Mouse (Mus musculus) ovary, postnatal 36 days (tissue): Measurements from ENCODE around the gene Atp6v1a.
A peak's percentile ranks its signal among the peaks of the same experiment; 100 is the strongest.

ENCODE experiments used
- DNase-seq: peaks from one replicate; pipeline ENCODE4 v3.0.0; 2022; ENCODE audit warnings: low spot score, mixed read lengths

The Atp6v1a gene

DNA sequence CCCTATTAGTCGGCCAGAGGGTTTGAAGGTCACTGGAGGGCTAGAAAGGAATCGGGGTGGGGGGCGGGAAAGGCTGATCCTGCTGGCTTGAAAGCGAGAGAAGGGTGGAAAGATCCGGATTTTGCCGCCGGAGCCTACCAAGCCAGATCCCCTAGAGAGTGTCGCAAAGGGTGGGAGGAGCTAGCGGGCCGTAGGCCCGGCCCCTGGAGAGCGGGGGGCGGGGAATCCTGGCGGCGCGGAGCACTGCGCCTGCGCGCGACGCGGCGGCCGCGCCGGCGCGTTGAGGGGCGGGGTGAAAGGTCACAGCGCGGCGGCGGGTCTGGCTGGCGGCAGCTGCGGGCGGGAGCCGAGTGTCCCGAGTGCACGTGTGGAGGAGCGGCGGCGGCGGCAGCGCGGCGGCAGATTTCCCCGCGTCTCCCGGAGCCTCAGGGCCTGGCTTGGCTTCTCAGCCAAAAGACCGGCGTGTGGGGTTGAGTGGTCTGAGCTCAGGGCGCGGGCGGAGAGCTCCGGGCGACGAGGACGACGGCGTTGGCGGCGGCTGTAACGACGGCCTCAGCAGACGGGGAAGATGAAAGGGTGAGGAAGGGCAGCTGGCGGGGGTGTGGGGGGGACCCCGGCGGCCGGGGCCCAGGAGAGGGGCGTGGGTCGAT is at the start of gene Atp6v1a, which contains the start of gene Naa50:
Gene Atp6v1a, minus strand, starts transcription at position 170 of the 650 bp plus-strand sequence.
Gene Naa50, plus strand, starts transcription at position 295 of the 650 bp plus-strand sequence.
- DNase-seq: peak; percentile 96

DNA sequence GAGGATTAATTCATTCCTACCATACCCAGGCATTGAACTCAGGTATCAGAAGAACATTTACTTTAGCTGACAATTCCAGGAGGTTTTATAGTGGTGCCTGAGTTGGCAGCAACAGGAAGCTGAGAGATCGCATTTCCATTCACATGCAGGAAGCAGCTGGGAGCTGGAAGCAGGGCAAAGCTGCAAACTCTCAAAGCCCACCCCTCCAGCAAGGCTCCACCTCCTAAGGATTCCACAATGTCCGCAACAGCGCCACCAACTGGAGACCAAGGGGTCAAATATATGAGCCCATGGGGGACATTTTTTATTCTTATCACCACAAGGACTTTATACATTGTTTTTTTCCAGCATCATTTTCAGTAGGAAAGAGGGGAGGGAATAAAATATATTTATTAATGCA is 49.3 kb upstream of the Atp6v1a start:
- DNase-seq: no peak

DNA sequence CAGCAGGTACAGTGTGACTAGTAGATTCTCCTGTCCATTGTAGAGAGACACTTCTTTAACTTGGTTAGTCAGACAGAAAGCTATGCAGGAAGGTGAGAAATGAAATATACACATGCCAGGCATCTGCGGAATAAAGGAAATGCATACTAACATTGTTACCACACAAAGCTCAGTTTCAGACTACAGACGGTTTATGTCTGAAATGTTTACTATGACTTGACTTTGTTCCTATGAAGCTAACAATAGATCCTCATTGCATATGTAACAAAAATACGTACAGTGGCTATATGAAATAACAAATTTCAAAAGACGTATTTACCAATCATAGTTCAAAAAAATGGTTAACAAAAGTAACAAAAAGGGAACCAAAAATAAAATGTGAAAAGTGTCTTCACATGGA is 47.7 kb upstream of the Atp6v1a start:
- no peak for DNase-seq

DNA sequence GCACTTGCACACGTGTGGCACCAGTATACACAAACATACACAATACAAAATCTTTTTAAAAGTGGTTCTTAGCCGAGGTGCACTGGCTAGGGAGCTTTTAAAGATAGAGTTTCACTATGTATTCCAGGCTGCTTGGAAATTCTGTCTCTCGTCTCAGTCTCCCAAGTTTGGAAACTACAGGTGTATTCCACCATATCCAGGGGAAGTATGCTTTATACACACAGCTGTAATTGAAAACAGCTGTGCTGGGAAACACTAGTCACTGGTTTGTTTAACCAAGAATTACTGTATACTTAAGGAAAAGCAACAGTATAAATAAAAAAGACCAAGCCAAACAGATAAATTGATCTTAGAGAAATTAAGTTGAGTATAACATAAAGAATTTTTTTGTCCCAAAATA is 45.3 kb upstream of the Atp6v1a start:
- no peak for DNase-seq

DNA sequence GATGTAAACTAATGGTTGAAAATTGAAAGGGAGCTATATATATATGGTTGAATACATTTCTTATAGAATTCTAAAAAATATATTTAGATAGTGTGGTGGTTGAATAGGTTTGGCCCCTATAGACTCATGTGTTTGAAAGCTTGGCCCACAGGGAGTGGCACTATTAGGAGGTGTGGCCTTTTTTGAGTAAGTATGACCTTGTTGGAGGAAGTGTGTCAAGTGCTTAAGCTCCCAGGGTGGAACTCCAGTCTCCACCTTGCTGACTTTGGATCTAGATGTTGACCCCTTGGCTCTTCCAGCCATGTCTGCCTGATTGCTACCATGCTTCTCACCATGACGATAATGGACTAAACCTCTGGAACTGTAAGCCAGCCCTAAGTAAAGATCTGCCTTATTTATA is 43.1 kb upstream of the Atp6v1a start:
- DNase-seq: no peak

DNA sequence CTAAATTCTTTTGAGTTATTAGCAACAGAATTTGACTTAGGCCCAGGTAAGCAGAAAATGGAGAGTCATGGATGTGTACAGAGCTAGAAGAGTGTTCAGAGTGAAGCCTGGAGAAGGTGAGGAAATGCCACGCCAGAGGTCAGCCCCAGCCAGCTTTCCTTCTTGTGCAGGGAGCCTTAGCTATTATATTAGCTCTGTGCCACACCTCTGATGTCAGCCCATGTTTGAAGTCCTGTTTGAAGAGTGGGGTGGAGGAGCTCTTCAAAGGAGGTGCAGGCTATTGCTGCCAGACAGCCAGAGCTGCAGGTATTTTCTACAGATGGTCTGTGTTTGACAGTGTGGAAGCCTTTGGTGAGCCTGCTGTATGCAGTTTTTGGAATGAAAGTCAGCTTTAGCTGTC is 39.0 kb upstream of the Atp6v1a start:
- DNase-seq: no peak

DNA sequence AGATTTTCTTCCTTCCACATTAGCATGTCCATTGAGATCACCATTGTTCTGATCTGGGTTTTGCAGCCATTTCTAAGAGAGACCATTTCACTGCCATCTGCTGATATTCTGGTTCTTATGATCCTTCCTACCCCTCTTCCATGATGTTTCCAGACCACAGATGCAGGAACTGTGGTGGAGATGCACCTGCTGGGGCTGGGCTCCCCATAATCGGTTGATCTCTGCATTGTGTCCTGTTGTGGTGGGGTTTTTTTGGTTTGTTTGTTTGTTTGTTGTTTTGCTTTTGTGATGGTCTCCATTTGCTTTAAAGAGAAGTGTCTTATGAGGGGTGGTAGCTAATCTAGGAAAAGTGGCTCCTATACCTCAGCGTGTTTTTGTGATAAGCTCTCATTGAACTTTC is 37.0 kb upstream of the Atp6v1a start:
- DNase-seq: no peak

DNA sequence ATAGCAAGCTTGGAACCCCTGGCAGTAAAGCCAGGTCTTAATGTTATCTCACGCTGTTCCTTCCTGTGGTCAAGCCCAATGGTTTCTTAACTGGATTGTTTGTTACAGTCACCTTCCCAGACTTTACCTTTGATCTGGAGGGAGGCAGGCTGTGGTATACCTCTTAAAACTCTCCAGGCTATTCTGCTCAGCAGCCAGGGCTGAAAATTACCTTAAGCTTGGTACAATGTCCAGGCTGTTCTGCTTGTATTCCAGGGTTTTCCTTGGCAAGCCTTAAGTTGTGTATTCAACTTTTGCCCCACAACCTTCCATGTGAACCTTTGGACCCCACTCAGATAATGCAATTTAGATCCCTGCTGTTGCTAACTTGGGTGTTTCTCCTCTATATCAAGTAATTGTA is 35.5 kb upstream of the Atp6v1a start:
- no peak for DNase-seq

DNA sequence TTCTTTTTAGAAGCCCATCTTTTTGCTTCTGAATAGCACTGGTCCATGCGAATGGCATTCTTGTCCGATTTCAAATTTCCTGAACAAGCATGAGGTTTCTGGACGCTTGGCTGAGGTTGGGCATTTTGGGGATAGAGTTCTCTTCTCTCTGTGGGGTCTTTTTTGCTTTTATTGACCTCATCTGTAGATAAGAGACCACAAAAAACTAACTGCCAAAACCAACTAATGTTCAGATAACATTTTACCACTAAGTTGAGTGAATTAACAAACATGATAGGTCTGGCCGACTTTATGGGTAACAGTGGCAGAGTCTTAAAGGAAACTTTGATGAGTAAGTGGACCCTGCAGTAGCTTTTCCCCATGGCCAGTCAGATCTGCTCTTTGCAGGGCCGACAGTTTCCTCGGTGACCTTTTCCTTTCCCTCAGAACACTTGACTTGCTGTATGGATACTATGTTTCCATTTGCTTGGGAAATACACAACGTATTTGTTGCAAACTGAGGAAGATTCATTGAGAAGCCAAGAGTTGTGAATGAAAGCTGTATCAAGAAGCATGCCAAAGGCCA is 34.5 kb upstream of the Atp6v1a start:
- no peak for DNase-seq

DNA sequence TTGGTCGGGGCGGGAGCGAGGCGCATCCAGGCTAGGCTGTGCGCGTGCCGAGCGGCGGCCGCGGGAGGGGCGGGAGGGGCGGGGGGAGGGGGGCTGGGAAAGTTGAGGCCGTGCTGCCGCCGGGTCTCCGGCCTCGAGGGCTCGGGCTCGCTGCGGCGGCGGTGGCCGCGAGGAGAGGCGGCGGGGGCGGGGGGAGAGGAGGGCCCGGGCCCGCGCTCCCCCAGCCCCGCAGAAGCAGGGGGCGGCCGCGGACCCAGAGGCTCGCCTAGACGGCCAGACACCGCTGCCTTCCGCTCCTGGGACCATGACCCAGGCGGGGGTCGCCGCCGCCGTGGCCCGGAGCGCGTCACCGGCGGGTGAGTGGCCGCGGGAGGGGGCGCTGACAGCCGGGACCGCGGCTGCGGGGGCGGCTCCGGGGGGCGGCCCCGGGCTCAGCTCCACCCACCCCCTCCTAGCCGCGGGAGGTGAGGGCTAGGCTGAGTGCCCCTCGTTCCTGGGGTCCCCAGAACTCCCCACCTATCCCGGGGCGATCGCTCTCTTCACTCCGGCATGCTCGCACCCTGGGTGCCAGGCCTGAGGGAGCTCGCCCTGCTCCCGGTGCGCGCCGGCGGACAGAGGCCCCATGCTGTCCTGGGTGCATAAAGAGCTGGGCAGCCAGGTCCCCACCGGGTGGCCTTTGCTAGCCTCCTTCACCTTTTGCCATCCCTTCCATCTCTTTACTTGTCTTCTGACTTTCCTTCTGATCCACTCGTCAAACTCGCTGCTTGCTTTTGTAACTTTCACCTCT is 33.8 kb upstream of the Atp6v1a start, which contains the start of gene Usf3:
Gene Usf3, plus strand, starts transcription at position 92 of the 787 bp plus-strand sequence.
- DNase-seq: peak; percentile 75

DNA sequence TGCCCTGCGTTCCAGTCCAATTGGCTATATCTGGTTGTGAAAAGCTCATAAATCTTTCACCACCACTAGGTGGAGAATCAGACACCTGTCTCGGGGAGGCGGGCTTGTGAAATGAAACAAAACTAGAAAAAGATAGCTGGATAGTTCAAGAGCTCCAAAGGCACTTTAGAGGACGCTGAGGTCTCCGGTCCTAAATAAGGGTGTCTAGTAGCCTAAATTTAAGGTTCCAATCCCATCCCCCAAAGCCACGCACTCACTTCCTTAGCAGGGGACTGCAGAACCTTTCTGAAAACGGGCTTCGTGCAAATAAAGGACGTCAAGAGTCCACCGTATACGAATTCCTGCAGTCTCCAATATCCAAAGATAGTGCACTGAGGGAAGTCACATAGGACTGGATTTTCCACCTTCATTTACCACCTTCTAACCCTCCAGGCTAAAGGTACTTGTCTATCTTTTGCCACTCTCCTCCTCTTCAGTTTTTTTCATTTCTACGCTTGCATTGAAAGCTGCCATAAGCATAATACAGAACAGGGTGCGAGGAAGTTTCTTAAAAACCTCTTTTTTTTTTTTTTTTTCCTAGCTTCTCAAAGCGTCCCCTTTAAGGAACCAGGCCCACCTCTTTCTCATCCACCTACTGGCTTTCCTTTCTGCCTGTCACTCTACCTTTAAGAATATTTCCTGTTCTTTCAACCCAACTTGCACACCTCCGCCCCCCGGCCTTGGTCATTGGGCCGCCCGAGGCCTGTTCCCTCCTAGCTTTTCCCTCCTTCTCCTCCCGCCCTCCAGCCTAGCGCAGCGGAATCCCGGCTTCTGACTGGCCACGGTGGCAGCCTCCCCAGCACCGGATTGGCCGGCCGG is 33.0 kb upstream of the Atp6v1a start:
- peak; percentile 99 for DNase-seq

DNA sequence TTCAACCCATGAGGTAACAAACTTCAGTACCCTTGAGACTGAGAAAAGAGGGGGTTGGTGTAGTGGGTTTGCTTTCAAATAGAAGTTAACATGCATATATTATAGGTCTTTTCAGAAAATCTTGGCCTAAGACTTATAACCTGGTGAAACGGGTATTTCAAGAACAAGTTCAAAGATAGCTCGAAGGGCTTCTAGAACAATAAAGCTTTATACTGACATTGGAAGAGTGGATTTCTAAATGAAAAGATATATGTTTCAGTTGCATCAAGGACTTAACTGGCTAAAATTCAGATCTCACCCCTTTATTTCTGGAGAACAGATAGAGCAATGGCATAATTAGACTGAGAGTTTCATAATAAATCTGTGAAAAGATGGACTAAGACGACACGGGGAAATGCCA is 29.5 kb upstream of the Atp6v1a start:
- DNase-seq: no peak

DNA sequence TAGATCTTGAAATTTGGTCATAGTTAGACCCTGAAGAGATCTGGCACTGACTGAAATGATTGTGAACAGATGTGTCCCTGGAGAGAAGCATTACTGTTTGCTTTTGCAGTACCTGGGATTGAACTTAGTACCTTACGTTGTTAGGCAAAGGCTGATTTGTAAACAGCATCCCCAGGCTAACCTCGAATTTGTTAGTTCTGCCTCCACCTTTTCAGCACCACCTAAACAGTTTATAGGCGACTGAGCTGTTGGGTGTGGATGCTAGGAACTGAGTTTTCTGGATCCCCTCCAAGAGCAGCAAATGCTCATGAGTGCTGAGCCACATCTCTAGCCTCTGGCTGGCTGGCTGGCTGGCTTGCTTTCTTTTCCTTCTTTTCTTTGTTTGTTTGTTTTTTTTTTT is 25.7 kb upstream of the Atp6v1a start:
- no peak for DNase-seq

DNA sequence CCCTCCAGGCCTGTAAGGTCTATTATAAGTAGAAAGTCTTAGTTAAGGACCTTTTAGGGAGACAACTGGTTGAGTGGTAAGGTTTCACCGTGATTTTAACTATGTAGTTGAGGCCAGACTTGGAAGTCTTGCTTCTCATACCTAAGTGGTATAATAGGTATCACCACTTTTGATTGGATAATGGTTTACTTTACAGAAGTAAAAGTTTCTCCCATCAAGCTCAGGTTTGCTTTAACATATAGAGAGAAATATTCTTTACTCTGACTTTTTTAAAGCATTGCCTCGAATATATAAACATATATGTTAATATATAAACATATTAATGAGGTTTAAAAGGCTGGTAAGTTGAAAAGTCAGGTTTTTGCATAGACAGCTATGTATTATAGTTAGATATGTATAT is 24.3 kb upstream of the Atp6v1a start:
- DNase-seq: no peak

DNA sequence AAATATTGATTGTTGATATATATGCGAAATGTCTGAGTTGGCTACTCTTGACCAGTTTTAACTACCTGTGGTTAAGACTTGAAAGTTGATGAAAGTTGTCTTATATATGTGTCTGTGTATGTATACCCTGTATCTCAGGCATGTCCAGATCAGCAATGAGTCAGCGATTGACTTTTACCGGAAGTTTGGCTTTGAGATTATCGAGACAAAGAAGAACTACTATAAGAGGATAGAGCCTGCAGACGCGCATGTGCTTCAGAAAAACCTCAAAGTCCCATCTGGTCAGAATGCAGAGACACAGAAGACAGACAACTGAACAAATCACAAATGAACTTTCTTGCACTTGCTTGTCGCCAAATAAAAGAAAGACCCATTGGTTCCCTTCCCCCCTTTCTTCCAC is 19.8 kb upstream of the Atp6v1a start:
- DNase-seq: no peak

DNA sequence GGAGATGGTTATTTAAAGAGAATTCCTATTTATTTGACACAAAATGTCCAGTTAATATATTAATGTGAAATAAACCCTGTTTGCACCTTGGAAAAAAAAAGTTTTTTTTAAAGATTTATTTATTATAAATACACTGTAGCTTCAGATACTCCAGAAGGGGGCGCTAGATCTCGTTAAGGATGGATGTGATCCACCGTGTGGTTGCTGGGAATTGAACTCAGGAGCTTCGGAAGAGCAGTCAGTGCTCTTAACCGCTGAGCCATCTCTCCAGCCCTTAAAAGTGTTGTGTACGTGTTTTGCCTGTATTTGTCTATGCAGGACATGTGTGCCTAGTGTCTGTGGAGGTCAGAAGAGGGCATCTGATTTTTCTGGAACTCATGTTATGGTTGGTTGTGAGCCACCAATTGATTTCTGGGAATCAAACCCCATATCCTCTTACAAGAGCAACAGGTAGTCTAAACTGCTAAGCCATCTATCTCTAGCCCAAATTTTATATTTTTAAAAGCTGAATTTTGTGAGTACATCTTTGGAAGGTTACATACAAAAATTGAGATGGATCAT is 15.1 kb upstream of the Atp6v1a start:
- no peak for DNase-seq

DNA sequence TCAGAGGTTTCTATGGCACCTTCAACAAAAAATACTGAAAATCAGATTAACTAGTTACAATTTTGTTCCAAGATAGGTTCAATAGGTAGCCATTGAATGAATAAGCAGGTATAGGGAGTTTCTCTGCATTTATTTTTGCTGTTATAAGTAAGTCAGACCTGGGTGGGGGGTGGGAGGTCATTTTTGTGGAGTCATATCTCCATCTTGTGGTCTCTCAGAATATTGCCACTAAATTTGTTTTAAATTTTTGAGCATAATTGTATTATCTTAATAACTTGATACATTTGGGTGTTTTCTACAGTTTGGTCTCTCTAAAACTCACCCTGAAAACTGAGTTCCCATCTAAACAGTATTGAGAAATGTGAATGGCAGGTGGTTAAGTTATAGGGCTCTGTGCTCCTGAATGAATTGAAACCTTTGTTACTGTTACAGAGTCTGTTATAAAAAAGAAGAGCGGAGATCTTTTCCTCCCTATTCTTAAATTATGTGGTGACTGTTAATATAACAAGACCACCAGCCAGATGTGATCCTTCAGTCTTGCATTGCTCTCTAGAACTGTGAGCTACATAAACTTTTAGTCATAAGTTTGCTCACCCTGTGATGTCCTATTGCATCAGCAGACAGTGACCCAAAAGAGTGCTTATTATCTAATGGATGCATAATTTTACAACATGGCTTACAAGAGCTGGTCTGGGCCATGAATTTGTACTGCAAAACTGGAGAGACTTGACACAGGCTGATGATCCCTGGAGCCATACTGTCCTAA is 9.7 kb upstream of the Atp6v1a start:
- DNase-seq: no peak

DNA sequence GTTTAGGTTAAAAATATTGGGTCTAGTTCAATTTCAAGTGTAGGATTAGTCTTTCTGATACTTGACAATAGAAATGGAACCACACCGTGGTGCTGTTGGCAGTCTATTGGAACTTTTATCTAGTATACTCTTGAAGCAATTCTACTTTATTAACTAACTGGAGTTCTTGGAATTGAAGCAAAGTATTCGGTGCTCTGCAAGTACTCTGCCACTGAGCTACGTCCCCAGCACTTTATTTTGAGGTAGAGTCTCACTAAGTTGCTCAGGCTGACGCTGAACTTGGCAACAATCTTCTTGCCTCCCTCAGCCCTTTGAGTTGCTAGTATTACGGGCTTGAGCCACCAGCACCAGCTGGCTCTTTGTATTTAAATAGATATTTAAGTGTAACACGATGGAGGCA is 2.0 kb upstream of the Atp6v1a start:
- DNase-seq: no peak

DNA sequence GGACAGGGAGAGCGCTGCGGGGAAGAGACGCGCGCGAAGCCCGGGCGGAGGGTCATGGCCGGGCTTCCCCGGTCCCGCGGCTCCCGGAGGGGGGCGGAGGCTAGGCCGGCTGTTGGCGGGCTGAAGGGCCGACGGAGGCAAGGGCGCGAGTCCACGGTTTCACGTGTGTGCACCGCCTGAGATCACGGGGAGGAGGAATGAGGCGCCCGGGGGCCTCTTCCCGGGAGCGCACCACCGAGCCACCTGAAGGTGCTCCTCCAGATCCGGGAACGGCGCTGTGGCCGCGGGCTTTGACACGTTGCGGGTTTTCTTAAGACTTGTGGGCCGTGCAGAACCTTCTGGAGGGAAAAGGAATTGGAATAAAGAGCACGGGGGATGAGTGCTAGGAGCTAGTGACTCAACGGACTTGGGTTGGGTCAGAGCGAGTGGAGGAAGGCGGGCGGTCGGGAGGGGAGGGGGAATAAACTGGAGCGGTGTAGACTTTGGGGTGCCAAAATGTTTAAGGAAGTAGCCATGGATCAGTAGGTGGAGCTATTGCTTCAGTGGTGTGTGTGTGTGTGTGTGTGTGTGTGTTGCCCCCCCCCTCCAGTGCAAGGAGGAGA is 782 bp upstream of the Atp6v1a start:
- peak; percentile 75 for DNase-seq

DNA sequence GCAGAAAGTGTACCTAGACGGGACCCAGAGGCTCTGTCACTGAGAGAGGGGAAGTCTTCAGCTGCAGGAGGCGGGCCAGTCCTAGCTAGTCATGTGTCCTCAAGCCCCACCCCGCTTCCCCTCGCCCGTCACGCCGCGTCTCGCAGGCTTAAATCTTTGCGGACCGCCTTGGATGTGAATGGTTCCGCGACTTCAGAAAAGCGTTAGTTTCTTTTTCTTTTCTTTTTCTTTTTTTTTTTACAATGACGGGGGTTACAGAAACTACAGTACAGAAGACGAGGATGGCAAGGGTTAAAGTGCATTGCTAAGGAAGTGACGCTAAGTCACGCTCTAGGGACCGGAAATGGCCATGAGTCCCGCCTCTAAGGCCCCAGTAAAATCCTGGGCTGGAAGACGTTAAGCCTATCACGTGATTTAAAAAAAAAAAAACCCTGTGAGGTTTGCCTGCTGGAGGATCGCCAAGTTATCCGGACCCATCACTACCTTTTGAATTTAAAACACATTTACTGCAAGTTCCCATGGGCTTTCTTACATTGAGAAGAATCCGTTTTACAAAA is 448 bp downstream of the Atp6v1a start:
- peak; percentile 78 for DNase-seq
